Mouse (Mus musculus) erythroblast, adult 5-6 weeks (primary cell): ENCODE data around the gene Btk. TPM values are rescaled to one million over a fixed set of nuclear protein-coding genes. Genes with fewer than 3 reads are reported as not detected.

Experiments
- ATAC-seq: replicated peaks from 2 replicates; pipeline ENCODE4 v1.8.0; 2016; ENCODE audit warnings: moderate number of reproducible peaks, mild to moderate bottlenecking, moderate TSS enrichment, inconsistent platforms; ENCODE audit not compliant: poor library complexity, low FRiP score, severe bottlenecking
- total RNA-seq, 2 experiments: library from RNA; stranded (forward) in 1 of 2; stranded (reverse) in 1 of 2; fragments of 150-400 nt in 1 of 2; fragments of 200-764, 138-1000 nt in 1 of 2; gene quantifications; 2 replicates each; pipeline versions ENCODE4 v1.2.3 to v1.2.4; 2015 to 2017; ENCODE audit warnings: low replicate concordance in 2 of 2

The Btk gene
- total RNA-seq, 2 experiments from 2014 or later: 14.2 to 16.4 TPM

DNA sequence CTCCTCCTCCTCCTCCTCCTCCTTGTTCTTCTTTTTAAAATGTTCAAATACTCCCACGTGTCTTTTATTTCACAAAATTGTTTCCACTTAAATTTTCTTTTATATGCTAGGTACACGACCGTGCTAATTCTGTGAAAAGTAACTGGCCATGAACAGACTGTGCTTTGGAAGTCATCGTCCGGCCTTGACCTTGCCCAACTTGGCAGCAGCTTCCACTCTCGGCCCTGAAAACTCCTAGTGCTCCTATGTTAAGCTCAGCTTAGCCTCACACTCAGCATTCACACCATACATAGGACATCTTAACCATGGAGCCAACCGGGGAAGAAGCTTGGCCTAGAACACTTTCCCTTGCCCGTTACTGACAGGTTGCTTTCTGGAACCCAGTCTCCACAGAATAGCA, 82.7 kb downstream of the Btk start:
- ATAC-seq: no peak

Other genes with a start within 250 kb of the Btk start
- 0.21 TPM in 1 of 2 replicates, not detected in the other for gene Drp2, start 179.0 kb downstream of the Btk start, total RNA-seq (2015; ENCODE audit: low replicate concordance)
- 0.60 and 0.98 TPM in 2 replicates for gene Drp2, start 179.0 kb downstream of the Btk start, total RNA-seq (2017; ENCODE audit: low replicate concordance)
- gene Taf7l, start 107.1 kb downstream of the Btk start, total RNA-seq (2015; ENCODE audit: low replicate concordance): not detected in 2 replicates
- gene Taf7l, start 107.1 kb downstream of the Btk start, total RNA-seq (2017; ENCODE audit: low replicate concordance): not detected in 2 replicates
- gene Timm8a1, start 41.7 kb downstream of the Btk start, total RNA-seq (2015; ENCODE audit: low replicate concordance): 13.6 and 29.4 TPM in 2 replicates
- gene Timm8a1, start 41.7 kb downstream of the Btk start, total RNA-seq (2017; ENCODE audit: low replicate concordance): 10.9 and 15.2 TPM in 2 replicates
- 266 and 403 TPM in 2 replicates for gene Rpl36a, start 2.1 kb upstream of the Btk start, total RNA-seq (2015; ENCODE audit: low replicate concordance)
- gene Rpl36a, start 2.1 kb upstream of the Btk start, total RNA-seq (2017; ENCODE audit: low replicate concordance): 548 and 594 TPM in 2 replicates
- 2.1 and 3.3 TPM in 2 replicates for gene Gla, start 17.6 kb upstream of the Btk start, total RNA-seq (2015; ENCODE audit: low replicate concordance)
- 2.2 and 4.0 TPM in 2 replicates for gene Gla, start 17.6 kb upstream of the Btk start, total RNA-seq (2017; ENCODE audit: low replicate concordance)
- 36.5 and 47.0 TPM in 2 replicates for gene Hnrnph2, start 17.6 kb upstream of the Btk start, total RNA-seq (2015; ENCODE audit: low replicate concordance)
- gene Hnrnph2, start 17.6 kb upstream of the Btk start, total RNA-seq (2017; ENCODE audit: low replicate concordance): 76.8 and 92.0 TPM in 2 replicates
- under 0.01 and 0.84 TPM in 2 replicates for gene Armcx4, start 102.9 kb upstream of the Btk start, total RNA-seq (2015; ENCODE audit: low replicate concordance)
- gene Armcx4, start 102.9 kb upstream of the Btk start, total RNA-seq (2017; ENCODE audit: low replicate concordance): under 0.01 and 0.14 TPM in 2 replicates
- 0.84 and 5.0 TPM in 2 replicates for gene Armcx1, start 134.4 kb upstream of the Btk start, total RNA-seq (2015; ENCODE audit: low replicate concordance)
- gene Armcx1, start 134.4 kb upstream of the Btk start, total RNA-seq (2017; ENCODE audit: low replicate concordance): 0.42 and 2.5 TPM in 2 replicates
- 0.63 and 2.9 TPM in 2 replicates for gene Armcx6, start 167.8 kb upstream of the Btk start, total RNA-seq (2015; ENCODE audit: low replicate concordance)
- gene Armcx6, start 167.8 kb upstream of the Btk start, total RNA-seq (2017; ENCODE audit: low replicate concordance): 0.09 and 0.70 TPM in 2 replicates
- gene Armcx3, start 173.0 kb upstream of the Btk start, total RNA-seq (2015; ENCODE audit: low replicate concordance): 3.8 and 5.0 TPM in 2 replicates
- gene Armcx3, start 173.0 kb upstream of the Btk start, total RNA-seq (2017; ENCODE audit: low replicate concordance): 2.0 and 3.5 TPM in 2 replicates
- 2.3 TPM in 2 replicates for gene Armcx2, start 225.7 kb upstream of the Btk start, total RNA-seq (2015; ENCODE audit: low replicate concordance)
- 2.0 TPM in 1 of 2 replicates, not detected in the other for gene Armcx2, start 225.7 kb upstream of the Btk start, total RNA-seq (2017; ENCODE audit: low replicate concordance)